Mouse (Mus musculus) ovary, postnatal 10 days (tissue): Measurements from ENCODE around the gene Tuba8.

Experiments used
- DNase-seq: peaks from one replicate; pipeline ENCODE4 v3.0.0; 2022; ENCODE audit warnings: low spot score

The Tuba8 gene

GRCm38 (mm10) chr6:121226744-121227143 is 16.2 kb downstream of the Tuba8 start:
- no peak for DNase-seq

- DNase-seq: no peak
Measured at GRCm38 (mm10) chr6:121228421-121228820, 17.9 kb downstream of the Tuba8 start.

GRCm38 (mm10) chr6:121232652-121233051 is 22.2 kb downstream of the Tuba8 start:
- no peak for DNase-seq

- DNase-seq: no peak
Measured at GRCm38 (mm10) chr6:121236386-121236785, 25.9 kb downstream of the Tuba8 start.

- DNase-seq: no peak
Measured at GRCm38 (mm10) chr6:121238209-121238608, 27.7 kb downstream of the Tuba8 start.

GRCm38 (mm10) chr6:121241780-121242179 is 31.3 kb downstream of the Tuba8 start:
- DNase-seq: no peak

- DNase-seq: no peak
Measured at GRCm38 (mm10) chr6:121243161-121243560, 32.7 kb downstream of the Tuba8 start.

- DNase-seq: peak; percentile 79
Measured at GRCm38 (mm10) chr6:121245127-121246036, 34.9 kb downstream of the Tuba8 start, which contains the start of gene Usp18. Gene Usp18 (plus strand): TSS chr6:121245906.

GRCm38 (mm10) chr6:121246037-121246361 is 35.5 kb downstream of the Tuba8 start:
- DNase-seq: no peak

GRCm38 (mm10) chr6:121250406-121250805 is 39.9 kb downstream of the Tuba8 start:
- DNase-seq: no peak

- DNase-seq: no peak
Measured at GRCm38 (mm10) chr6:121251256-121251655, 40.8 kb downstream of the Tuba8 start.

- DNase-seq: peak; percentile 26
Measured at GRCm38 (mm10) chr6:121260548-121260947, 50.1 kb downstream of the Tuba8 start.

GRCm38 (mm10) chr6:121261233-121261632 is 50.7 kb downstream of the Tuba8 start:
- no peak for DNase-seq

GRCm38 (mm10) chr6:121262004-121262403 is 51.5 kb downstream of the Tuba8 start:
- DNase-seq: no peak

- DNase-seq: no peak
Measured at GRCm38 (mm10) chr6:121262496-121262895, 52.0 kb downstream of the Tuba8 start.

- no peak for DNase-seq
Measured at GRCm38 (mm10) chr6:121270156-121270555, 59.7 kb downstream of the Tuba8 start.

GRCm38 (mm10) chr6:121271707-121272074 is 61.2 kb downstream of the Tuba8 start:
- DNase-seq: no peak

GRCm38 (mm10) chr6:121272075-121272800 is 61.7 kb downstream of the Tuba8 start:
- DNase-seq: peak; percentile 58

- DNase-seq: no peak
Measured at GRCm38 (mm10) chr6:121274356-121274755, 63.9 kb downstream of the Tuba8 start.
